Mouse (Mus musculus): ENCODE measurements at regions not wholly inside any gene's neighbourhood (a gene's known extent, or its start where the extent isn't known, plus 50 kb on each side); places are given as distances from the start of the nearest gene placed in this dataset.

DNA sequence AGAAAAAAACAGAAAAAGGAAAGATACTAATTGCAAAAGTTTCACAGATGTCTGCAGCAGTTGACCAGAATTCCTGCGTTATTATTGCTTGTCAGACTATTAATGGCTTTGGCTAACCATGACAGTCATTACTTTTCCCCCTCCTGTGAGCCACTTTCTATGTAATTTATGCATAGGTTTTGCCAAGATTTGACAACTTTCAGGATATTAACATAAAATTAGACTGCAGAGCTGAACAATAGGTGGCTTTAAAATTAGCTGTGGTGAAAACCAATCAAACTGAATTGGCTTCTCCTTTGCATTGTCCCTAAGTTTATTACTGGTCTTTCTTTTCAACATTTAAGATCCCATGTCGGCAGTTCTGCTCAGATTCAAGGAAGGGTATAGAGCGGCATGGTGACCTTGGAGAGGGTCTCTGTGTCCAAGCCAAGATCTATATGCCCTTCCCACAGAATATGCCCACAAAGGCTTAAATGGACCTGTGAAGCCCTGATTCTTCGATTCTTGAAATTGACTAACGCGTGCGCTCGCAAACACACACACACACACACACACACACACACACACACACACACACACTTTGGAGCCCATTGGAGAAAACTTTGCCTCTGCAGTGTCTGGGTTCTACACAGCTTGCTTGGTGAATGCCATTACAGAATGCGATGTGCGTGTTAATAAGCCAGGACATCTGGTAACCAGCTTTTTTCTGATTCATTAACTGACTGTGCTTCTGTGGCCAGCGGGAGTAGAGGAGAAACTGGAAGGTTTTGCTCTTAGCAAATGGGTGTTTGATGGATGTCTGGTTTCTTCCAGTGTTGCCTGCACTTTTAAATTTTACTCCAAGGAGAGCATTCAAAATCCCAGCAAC is 69.8 kb upstream of the Itga4 start:
- no peak for DNase-seq (ENCODE audit: low spot score in 2 of 2)

DNA sequence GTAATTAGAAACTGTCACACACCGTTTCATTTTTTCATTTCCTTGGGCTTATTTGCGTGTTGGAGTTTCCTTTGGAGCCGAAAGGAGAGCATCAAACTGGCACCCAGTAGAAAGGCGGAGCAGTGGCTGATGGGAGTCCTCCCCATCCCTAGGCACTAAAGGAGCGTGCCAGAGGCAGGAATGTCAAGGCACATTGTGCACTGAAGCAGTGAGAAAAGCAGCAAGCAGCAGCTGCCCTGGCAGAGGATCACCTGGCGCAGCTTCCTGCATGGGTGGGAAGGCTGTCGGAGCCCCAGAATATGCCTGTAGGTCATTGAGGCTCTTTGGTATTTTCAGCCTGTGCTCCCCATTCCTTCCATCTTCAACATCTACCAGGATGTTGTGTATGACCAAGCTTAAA is 68.3 kb upstream of the Itga4 start:
- DNase-seq (ENCODE audit: low spot score in 2 of 2) = no peak

DNA sequence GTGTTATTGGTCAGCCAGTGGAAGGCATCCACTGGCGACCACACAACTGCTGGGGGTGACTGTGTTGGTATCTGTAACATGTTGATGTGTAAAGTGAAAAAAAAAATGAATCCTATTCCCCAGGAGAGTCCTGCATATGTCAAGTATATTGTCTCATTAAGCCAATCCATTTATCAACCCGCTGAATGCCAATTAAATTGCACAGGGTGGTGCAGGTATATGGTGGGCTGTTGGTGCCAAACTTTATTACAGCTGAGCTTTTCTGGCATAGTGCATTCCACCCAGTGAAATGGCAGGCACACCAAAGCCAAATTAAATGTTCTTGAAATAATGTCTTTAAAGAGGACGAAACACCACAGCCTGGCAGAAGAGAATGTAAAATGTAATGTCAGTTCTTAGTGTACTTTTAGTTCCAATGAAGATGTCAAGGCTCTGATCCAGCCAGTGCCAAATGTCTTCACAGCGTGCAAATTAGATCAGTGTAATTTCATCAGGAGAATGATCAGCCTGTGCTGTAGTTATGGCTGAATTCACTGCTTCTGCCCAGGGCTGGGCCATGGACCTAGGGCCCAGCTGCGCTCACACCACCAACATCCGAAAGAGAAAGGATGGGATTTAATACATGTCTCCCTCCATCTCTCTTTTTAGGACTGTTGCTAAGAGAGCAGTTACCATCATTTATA is 66.6 kb upstream of the Itga4 start:
- no peak for DNase-seq (ENCODE audit: low spot score in 2 of 2)

DNA sequence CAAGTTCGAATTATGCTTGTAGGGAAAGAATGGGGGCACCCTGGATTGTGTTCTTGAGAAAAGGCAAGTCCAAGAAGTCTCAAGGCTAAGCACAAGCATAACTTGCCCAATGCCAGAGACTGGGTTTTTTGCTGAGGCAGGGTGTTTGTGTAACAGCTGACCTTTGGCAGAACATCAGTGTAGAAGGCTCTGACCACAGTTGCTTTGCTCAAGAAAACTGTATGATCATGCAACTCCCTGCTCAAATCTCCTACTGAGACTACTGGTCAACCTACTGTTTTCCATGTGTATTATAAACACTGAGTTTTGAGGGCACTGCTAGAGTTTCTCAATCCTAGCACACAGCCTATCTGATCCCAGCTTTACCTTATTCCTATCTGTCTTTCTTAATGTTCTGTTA is 61.4 kb upstream of the Itga4 start:
- DNase-seq (ENCODE audit: low spot score in 2 of 2) = no peak

DNA sequence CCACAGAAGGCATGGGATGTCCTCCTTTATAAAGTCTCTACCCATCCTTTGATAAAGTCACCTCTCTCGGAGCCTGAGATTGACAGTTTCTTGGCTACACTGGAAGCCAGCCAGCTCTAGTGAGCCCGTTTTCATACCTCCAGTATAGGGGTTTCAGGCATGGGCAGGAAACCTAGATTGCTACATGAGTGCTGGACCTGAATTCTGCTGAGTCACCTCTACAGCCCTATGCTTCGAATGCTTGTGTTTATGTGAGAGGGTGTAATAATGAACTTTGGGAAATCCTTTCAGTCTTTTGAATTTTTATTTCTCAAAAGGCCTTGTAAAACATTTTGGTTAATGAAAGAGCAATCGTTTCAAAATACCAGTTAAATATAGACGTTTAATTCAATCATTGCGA is 53.5 kb upstream of the Itga4 start:
- no peak for DNase-seq (ENCODE audit: low spot score in 2 of 2)
